Mouse (Mus musculus) forebrain, postnatal 0 days (tissue): ENCODE measurements around the gene Epha1. TPM values are rescaled to one million over a fixed set of nuclear protein-coding genes. Genes with fewer than 3 reads are reported as not detected.
A peak's percentile ranks its signal among the peaks of the same experiment; 100 is the strongest.

Experiments
- ATAC-seq: fragments of 200-750 bp; cut with Nextera tagmentation; 2 replicates; pipeline ENCODE4 v1.8.0; 2017; ENCODE audit warnings: mild to moderate bottlenecking, moderate library complexity
- DNase-seq: peaks from one replicate; pipeline ENCODE4 v3.0.0-alpha.2; 2015
- H3K27ac ChIP-seq: fragments of 300-500 bp; sonication (generic); 2 replicates; pipeline ENCODE4 v1.5.1; 2014; ENCODE audit warnings: low read depth, mild to moderate bottlenecking, antibody characterized with exemption, low read length, moderate library complexity, mixed read lengths
- H3K27me3 ChIP-seq: fragments of 300-500 bp; sonication (generic); 2 replicates; pipeline ENCODE4 v1.6.1; 2014; ENCODE audit warnings: mild to moderate bottlenecking, low read length, mixed read lengths; ENCODE audit not compliant: insufficient read depth
- H3K36me3 ChIP-seq: fragments of 300-500 bp; sonication (generic); 2 replicates; pipeline ENCODE4 v1.6.1; 2014; ENCODE audit warnings: mild to moderate bottlenecking, moderate library complexity; ENCODE audit not compliant: insufficient read depth
- H3K4me1 ChIP-seq: fragments of 300-500 bp; sonication (generic); 2 replicates; pipeline ENCODE4 v1.6.1; 2014; ENCODE audit warnings: antibody characterized with exemption; ENCODE audit not compliant: insufficient read depth
- H3K4me2 ChIP-seq: fragments of 300-500 bp; sonication (generic); 2 replicates; pipeline ENCODE4 v1.6.1; 2014; ENCODE audit warnings: low read depth, mild to moderate bottlenecking, moderate library complexity
- H3K4me3 ChIP-seq: fragments of 300-500 bp; sonication (generic); 2 replicates; pipeline ENCODE4 v1.5.1; 2014; ENCODE audit warnings: low read depth, low read length, mixed read lengths
- H3K9ac ChIP-seq: fragments of 300-500 bp; sonication (generic); 2 replicates; pipeline ENCODE4 v1.6.1; 2014; ENCODE audit warnings: mild to moderate bottlenecking
- H3K9me3 ChIP-seq: fragments of 300-500 bp; sonication (generic); 2 replicates; pipeline ENCODE4 v1.6.1; 2016; ENCODE audit warnings: low read length
- CTCF ChIP-seq: sonication (generic); IDR thresholded peaks from 2 replicates; pipeline ENCODE4 v1.5.1; 2016; ENCODE audit warnings: antibody characterized with exemption, control low read depth, low read depth
- WGBS: fragments of 180-500 bp; shearing (Covaris S2); extraction: QIAGEN DNeasy Blood & Tissue Kit; methylation state at CpG from one replicate; pipeline ENCODE4 v1.1.7; 2014; 5-methylcytosine and 5-hydroxymethylcytosine counted together
- polyA plus RNA-seq: library from polyadenylated mRNA; unstranded; fragments of >200 nt; fragmentation: Nextera tagmentation; extraction: Ambion mirVana; gene quantifications from 2 replicates; pipeline ENCODE4 v1.2.1, GENCODE M21; 2015
- total RNA-seq: library from RNA; depleted of rRNA; stranded (reverse); fragments of >200 nt; gene quantifications from 2 replicates; pipeline ENCODE4 v1.2.3, GENCODE M21; 2014

Epha1 gene
- total and polyA plus RNA-seq, 2 experiments from 2014 or later = 0.67 to 0.86 TPM

DNA sequence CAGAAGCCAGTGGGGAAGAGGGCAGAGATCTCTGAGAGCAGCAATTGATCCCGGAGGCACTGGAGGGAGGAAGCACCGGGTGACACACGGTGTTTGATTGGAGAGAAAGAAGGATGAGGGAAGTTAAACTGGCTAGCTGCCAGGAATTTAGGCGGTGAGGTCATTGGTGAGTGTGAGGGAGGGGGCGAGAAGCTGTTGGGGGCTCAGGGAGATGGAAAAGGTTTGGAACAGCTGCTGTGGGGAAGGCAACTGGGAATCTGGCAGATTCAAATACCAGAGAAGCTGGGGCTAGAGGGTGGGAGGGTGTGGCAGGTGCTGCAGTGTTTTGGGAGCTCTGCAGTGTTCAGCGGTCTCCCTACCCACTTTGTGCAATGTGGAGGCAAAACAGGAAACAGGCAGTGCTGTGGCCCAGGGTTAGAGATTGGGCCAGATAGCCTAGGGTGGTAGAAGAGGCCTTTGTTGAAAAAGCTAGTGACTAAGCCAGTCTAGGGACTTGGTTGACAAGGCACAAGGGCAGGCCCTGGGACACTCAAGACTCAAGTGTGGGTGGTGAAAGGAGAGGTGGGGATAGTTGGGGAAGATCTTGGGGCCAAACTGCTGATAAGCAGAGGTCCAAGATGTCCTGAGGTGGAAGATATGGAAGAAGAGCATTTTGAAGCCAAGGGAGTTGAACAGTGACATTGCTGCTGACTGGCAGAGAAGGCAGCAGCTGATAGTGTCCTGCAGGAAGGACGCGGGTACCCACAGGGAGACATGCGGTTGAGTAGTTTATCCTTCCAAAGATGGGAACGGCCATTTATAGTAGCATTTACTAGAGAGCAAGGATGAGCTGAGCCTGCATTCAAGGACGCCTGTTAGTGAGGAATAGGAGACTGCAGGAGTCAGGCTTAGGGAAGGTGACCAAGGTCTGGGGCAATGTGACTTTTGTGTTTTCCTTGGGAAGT is 18.7 kb downstream of the Epha1 start:
- H3K27ac ChIP-seq = no peak overlapping the region
- no peak for TF ChIP-seq CTCF
- H3K36me3 ChIP-seq = peaks cover 32% of the 10 kb centered on the region
- ATAC-seq (no peak), DNase-seq (no peak)
- no peaks in the 10 kb centered on the region for H3K27me3 ChIP-seq
- 52% methylated on average over 11 of the region's 11 CpGs for WGBS
- no peaks in the 10 kb centered on the region for H3K9me3 ChIP-seq
- H3K9ac ChIP-seq = no peak overlapping the region
- no peak overlapping the region for H3K4me3 ChIP-seq
- peaks cover 10% of the 10 kb centered on the region; the same call in 1 of the 2 replicates for H3K4me1 ChIP-seq
- H3K4me2 ChIP-seq = no peak overlapping the region

DNA sequence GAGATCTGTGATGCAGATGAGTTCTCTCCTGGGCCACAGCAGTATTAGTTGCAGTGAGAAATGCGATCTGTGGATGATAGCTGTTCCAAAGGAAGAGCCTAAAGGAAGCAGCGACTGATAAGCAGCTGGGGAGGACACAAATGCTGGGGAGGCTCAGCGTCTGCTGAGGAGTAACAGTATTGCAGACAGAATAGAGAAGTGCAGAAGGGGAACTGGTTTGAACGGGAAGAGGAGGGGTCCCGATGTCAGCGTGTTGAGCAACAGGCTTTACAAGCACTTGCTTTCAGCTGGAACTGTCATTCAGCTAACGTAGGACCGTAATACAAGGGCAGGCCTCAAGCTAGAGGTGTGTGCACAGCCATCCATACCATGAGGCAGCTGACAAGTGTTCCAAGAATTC is 19.9 kb downstream of the Epha1 start:
- WGBS = 85% methylated on average over 8 of the region's 8 CpGs
- ATAC-seq = no peak

DNA sequence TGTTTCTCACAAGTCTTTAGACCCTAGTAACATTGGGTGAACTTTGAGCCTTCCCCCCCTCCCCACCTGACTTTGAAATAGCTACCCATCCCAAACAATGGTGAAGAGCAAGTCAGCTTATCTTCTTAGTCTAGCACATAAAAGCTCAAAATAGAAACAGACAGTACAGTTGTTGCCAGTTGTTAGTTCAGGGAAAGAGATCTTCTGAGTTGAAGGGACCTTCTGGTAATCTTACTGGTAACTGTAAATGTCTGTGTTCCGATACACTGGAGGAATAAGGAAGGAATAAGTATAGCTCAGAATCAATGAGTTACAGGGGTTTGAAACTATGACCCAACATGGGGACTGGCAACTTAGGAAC is 20.6 kb downstream of the Epha1 start:
- Histone ChIP-seq H3K9me3 (no peaks in the 10 kb centered on the region), H3K27me3 (no peaks in the 10 kb centered on the region), H3K9ac (no peak overlapping the region), H3K27ac (no peak overlapping the region), H3K36me3 (peaks cover 18% of the 10 kb centered on the region), H3K4me3 (no peak overlapping the region), H3K4me1 (peaks cover 10% of the 10 kb centered on the region), H3K4me2 (no peak overlapping the region)
- WGBS = 100% methylated on average over 1 of the region's 1 CpGs
- DNase-seq (no peak), ATAC-seq (no peak)
- TF ChIP-seq CTCF = no peak

More for the DNA sequence above, 19.9 kb downstream of the Epha1 start:
- H3K9me3 ChIP-seq = no peaks in the 10 kb centered on the region
- H3K27ac ChIP-seq = no peak overlapping the region
- peaks cover 10% of the 10 kb centered on the region for H3K4me1 ChIP-seq
- DNase-seq = no peak
- no peaks in the 10 kb centered on the region for H3K27me3 ChIP-seq
- no peak overlapping the region for H3K4me3 ChIP-seq
- no peak overlapping the region for H3K9ac ChIP-seq
- no peak overlapping the region for H3K4me2 ChIP-seq
- no peak for TF ChIP-seq CTCF
- peaks cover 25% of the 10 kb centered on the region for H3K36me3 ChIP-seq

DNA sequence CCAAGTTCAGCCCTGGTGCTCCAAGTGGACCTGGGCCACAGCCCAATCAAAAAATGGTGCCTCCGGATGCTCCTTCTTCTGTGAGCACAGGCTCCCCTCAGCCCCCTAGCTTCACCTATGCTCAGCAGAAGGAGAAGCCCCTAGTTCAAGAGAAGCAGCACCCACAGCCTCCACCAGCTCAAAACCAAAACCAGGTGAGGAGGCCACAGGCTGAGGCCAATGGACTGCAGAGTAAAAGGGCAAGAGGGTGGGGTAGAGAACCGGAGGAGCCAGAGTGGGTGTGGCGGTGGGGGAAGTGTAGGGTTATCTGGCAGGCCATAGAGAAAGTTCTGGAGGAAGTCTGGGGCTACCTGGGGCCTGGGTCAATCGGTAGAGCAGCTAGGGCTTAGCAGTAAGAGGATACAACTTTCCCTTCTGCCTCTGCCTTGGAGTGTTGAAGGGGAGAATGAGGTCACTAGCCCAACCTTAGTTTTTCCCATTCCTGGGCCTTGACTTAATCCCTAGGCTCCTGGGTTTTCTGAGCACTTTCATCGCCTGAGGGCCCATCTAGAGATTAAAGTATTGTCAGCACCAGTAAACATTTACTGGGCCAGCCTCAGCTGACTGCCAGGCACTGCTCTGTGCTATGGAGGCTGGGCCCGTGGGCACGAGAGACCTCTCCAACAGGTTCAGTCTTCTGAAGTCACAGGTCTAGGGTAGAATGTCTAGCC is 21.1 kb downstream of the Epha1 start:
- Histone ChIP-seq H3K27ac (no peak overlapping the region), H3K4me3 (no peak overlapping the region), H3K4me1 (peaks cover 10% of the 10 kb centered on the region), H3K27me3 (no peaks in the 10 kb centered on the region), H3K36me3 (peaks cover 14% of the 10 kb centered on the region), H3K4me2 (no peak overlapping the region), H3K9me3 (no peaks in the 10 kb centered on the region), H3K9ac (no peak overlapping the region)
- 82% methylated on average over 7 of the region's 7 CpGs for WGBS
- ATAC-seq = no peak
- TF ChIP-seq CTCF = no peak
- DNase-seq = no peak

DNA sequence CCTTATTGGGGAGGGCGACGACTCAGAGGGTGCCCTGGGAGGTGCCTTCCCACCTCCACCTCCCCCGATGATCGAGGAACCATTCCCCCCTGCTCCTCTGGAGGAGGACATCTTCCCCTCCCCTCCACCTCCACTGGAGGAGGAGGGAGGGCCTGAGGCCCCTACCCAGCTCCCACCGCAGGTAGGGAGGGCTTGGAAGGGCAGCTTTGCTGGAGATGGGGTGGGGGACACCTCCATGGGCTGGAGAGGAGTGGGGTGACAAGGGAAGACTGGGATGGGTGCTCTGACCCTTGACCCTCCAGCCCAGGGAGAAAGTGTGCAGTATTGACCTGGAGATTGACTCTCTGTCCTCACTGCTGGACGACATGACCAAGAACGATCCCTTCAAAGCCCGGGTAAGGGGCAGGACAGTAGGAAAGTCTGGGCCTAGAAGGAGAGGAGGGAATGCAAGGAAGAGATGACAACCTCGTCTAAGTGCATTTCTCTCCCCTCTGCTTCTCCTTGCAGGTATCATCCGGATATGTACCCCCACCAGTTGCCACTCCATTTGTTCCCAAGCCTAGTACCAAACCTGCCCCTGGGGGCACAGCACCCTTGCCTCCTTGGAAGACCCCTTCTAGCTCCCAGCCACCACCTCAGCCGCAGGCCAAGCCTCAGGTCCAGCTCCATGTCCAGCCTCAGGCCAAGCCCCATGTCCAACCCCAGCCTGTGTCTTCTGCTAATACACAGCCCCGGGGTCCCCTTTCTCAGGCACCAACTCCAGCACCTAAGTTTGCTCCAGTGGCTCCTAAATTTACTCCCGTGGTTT is 21.9 kb downstream of the Epha1 start:
- H3K27ac ChIP-seq = no peak overlapping the region
- peak overlapping the region; percentile 91 for H3K4me2 ChIP-seq
- H3K27me3 ChIP-seq = no peaks in the 10 kb centered on the region
- peak overlapping the region; percentile 70 for H3K4me3 ChIP-seq
- peak overlapping the region; percentile 66 for H3K9ac ChIP-seq
- no peaks in the 10 kb centered on the region for H3K9me3 ChIP-seq
- no peak for TF ChIP-seq CTCF
- peaks cover 10% of the 10 kb centered on the region for H3K4me1 ChIP-seq
- H3K36me3 ChIP-seq = peaks cover 7% of the 10 kb centered on the region
- 41% methylated on average over 13 of the region's 13 CpGs for WGBS
- ATAC-seq = no peak
- DNase-seq = no peak

DNA sequence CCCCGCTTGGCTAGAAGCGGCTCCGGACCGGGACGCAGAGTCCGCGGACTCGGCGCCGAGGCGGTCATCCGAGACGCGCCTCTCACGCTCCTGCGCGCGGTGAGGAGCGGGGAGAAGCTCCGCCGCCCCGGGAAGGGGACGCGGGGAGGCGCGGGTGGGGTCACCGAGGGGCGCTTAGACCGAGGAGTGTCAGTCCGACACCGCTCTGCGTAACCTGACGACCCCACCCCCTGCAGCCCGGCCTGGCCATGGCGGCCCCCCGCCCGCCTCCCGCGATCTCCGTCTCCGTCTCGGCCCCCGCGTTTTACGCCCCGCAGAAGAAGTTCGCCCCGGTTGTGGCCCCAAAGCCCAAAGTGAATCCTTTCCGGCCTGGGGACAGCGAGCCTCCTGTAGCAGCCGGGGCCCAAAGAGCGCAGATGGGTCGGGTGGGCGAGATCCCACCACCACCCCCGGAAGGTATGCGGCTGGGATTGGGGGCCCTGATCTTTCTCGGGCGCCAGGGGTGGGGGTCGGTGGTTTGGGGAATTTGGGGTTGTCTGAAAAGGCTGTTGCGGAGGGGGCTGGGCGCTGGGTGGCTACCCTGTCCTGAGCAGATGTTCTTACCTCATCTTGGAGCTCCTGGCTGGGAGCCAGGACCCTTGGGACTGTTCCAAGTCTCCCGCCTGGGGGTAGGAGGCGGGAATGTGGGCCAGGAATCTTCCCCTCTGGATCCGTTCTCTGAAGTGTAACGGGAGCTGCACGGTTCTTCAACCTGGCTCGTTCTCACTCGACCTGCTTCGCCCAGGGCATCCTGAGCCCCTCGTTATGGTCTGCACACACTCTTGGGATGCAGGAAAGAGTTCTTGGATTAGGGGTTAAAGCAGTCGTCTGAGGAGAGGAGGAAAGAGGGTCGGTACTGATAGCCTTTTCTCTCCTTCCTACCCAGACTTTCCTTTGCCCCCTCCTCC is 22.8 kb downstream of the Epha1 start:
- Histone ChIP-seq H3K4me2 (peak overlapping the region; percentile 91), H3K9me3 (no peaks in the 10 kb centered on the region), H3K9ac (peak overlapping the region; percentile 66), H3K27me3 (no peaks in the 10 kb centered on the region), H3K27ac (peak overlapping the region; percentile 72), H3K4me3 (peak overlapping the region; percentile 70), H3K4me1 (peaks cover 10% of the 10 kb centered on the region), H3K36me3 (peaks cover 3% of the 10 kb centered on the region; the same call in 1 of the 2 replicates)
- ATAC-seq = peak; percentile 16
- TF ChIP-seq CTCF = no peak
- peak; percentile 67 for DNase-seq
- 5% methylated on average over 70 of the region's 72 CpGs for WGBS
